Mouse (Mus musculus): Measurements from ENCODE around the gene Dennd5a. TPM values are rescaled to one million over a fixed set of nuclear protein-coding genes. Genes with fewer than 3 reads are reported as not detected.

Dennd5a gene
- polyA plus RNA-seq, 1 experiment, result 87.1 TPM

DNA sequence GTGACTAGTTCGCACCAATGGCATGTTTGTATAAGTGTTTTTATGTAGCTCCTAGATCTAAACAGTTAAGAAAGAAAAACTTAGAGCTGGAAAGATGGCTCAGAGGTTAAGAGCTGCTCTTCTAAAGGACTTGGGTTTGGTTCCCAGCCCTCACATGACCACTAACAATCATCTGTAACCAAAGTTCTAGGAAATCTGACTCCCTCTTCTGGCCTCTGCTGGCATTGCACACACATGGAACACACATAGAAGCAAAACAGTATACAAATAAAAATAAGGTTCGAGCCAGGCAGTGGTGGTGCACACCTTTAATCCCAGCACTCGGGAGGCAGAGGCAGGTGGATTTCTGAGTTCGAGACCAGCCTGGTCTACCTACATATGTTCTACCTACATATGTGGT, 3.4 kb upstream of the Dennd5a start:
- DNase-seq (ENCODE audit: low read depth), result no peak

DNA sequence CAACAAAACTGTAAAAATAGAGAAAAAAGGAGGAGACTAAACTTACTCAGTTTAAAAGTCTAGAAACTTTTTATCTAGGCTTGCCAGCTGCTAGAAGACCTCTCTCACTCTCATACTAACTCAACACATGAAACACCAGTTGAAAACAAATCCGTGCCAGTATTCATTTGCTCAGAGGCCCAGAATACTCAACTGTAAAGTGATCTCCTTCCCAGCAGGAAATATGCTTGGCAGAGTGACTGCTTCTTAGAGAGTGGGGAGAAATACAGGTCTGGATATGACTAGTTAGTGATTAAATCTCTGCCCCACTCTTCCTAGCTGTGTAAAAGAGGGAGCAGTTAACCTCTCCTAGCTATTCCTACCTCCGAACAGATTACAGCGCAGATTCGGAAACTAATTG, 2.3 kb upstream of the Dennd5a start:
- DNase-seq (ENCODE audit: low read depth), result no peak

DNA sequence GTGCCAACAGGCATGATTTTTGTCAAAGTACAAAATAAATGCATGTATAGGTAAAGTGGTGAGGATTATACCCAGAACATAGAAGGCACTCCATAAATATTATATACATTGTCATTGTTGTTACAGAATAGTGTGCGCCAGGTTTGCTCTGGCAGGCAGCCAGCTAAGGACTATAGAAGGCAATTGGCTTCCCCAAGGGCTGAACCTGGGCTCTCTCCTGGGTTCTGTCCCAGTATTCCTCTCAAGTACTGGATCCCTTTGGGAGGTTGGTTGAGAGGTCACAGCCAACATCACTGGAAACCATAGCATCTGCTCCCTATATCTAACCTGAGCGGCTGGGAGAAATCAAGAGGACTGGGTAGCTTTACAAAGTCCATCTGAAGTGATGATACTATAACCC, 1.3 kb upstream of the Dennd5a start:
- no peak for DNase-seq (ENCODE audit: low read depth)

DNA sequence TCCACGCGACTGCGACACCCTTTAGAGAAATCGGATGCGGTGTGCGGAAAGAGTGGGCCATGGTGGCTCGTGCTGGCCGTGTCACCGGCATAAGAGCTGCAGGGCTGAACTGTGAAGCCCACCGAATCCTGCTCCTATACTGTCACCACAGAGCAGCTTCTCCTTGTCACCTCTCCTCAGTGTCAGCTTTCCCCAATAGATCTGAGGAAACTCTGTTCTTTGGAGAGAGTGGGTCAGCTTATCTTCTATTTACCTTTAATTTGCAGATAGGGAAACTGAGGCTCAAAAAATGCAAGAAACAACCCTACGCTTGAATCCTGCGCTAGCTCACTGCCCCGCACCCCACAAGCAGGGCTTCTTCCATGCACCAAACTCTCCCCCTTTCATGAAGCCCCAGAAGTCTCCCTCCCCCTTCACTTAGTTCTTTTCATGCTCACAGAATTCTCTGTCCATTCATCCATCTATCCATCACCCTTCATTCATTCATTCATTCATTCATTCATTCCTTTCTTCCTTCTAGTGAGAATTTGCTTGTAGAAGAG, 414 bp upstream of the Dennd5a start:
- DNase-seq (ENCODE audit: low read depth), result no peak

DNA sequence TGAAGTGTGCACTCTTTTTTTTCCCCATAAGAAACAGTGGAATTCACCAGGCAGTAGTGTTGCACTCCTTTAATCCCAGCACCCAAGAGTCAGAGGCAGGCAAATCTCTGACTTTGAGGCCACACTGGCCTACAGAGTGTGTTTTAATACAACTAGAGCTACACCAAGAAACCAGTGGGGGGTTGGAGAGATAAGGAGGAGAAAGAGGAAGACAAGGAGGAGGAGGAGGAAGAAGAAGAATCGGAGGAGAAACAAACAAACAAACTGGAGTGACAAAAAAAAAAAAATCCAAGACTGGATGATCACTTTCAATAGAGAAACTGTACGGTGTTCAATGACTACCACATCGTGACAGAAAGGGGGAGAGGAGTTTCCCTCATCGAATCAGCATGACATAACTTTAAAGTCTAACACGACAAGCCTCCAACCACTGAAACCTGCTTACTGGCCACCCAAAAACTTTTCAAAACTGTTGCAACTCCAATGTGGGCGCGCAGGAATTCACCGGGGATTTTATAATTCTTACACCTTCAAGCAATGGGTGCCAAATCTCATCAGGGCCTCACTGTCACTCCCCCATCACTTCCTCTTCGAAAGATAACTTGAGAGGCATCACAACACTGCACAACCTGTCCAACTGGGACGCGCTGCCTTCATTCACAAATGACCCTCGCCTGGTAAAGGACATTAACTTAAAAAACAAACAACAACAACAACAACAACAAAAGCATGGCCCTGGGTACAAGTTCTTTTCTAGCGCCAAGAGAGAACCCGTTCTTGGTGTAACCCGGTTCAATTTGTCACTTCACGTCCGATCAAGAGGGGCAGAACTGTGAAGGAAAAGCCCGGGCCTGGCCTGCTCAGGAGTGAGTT, 1.2 kb downstream of the Dennd5a start:
- no peak for DNase-seq (ENCODE audit: low read depth)

DNA sequence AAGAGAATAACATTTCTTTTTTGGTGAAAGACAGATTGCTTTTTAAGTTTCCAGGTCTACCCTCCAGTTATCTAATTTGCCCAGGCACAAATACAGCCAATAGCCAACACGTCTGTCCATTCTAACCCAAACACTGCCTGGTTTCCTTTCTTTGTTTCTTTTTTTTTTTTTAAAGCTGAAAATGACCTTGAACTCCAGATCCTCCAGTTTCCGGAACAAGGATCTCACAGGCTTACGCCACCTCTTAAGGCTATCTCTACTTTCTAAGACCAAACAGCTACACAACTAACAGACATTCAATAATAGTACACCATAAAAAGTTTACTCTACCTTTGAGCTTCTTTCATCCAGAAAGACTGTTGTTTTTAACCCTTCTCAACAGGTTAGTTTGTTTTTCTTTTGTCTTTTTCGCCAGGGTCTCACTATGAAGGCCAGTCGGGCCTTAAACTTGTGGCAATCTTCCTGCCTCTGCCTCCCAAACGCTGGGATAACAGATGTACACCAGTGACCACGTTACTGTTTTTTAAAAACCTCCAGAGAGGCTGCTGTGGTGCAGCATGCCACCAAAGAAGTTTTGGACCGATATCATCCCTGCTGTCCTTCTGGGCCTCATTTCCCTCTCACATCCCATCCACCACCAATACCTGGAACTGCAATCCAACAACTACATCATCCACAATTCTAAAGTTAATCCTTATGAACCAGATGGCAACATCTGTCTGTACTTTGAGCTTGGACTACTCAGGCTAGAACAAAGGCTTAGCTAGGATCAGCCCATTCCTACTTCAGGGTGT, 2.1 kb downstream of the Dennd5a start:
- no peak for DNase-seq (ENCODE audit: low read depth)

DNA sequence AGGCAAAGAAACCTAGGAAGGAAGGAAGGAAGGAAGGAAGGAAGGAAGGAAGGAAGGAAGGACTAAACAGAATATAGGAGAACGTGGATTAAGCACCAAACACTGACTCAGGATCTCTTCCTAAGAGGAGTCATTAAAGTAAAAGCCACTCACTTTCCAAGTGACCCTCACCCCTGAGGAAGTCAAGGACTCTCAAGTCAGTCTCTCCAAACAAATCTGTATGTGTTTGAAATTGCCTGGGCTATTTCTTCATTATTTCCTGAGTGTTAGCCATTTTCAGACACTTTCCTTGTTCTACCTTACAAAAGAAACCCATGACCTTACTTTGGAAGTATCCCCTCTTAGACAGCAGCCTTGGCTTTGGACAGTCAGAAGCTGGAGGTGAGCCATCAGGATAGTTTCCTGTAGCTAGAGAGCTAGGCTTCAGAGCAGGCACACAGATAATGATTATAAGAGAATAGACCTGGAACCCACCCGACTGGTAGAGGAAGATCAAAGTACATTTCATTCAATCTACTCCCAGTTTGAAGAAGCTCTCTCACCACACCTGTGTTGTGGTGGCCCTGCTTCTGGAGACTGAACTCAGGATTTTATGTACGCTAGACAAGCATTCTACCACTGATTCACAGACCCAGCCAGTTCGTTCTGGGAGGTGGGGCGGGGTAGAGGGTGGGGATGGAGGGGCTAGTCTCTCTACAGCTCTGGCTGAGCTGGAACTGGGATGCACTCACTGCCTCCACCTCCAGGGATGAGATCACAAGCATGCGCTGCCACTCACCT, 5.5 kb downstream of the Dennd5a start:
- no peak for DNase-seq (ENCODE audit: low read depth)

DNA sequence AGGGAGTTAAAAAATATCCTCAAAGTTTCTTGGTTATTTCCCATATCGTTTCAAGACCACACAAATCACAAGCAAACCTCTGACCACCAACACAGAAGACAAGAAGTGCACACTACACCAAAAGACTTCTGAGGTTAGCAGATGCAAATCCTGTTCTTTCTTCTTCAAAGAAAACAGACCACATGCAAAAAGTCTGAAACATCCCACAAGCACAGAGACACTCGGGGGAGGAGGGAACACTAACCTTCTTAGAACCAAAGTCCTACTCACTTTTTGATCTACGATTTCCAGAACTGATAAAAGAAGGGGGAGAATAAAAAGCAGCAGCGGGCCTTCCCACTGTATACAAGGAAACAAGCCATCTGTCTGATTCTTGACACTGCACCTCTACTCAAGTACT, 9.0 kb downstream of the Dennd5a start:
- DNase-seq (ENCODE audit: low read depth), result no peak

DNA sequence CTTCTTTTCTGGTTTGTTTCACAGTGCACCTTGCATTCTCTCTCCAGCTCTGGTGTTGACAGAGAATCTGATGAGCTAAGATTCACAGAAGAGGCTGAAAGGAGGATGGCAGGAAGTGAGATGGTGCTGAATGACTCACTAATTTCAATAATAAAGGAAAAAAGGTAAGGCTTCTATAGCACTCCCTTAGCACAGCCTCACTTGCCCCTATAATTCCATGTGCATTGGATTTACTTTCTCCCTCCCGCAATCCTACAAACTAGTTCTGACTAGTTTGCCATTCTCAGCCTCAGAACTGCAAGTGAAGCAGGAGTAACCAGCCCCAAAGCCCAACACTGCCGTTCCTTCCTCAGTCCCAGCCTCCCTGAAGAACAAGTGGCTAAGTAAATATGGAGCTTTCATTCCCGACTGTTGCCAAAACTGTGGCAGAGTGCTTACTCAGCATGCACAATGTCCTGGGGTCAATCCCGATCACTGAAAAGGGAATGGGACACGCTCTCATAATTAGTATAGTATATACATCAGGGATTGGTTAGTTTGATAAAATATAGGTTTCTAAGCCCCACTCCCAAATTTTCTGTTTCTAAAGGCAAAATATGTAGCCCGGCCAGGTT, 15.7 kb downstream of the Dennd5a start:
- DNase-seq (ENCODE audit: low read depth), result no peak

DNA sequence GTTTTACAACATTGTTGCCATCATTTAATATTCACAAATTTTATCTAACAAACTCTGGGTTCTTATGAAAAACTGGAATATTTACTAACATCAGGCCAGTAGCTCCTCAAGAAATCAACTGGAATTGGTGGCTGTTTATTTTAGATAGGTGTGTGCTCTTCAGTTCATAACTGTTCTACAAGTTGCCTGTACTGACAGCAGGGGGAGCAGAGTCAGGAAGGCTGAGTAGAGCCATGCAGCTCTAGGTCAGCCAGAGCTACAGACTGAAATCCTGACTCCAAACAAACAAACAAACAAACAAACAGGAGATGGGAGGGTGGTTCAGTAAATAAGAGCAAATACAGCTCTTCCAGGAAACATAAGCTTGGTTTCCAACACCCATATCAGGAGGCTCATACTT, 30.6 kb downstream of the Dennd5a start:
- DNase-seq (ENCODE audit: low read depth), result no peak

DNA sequence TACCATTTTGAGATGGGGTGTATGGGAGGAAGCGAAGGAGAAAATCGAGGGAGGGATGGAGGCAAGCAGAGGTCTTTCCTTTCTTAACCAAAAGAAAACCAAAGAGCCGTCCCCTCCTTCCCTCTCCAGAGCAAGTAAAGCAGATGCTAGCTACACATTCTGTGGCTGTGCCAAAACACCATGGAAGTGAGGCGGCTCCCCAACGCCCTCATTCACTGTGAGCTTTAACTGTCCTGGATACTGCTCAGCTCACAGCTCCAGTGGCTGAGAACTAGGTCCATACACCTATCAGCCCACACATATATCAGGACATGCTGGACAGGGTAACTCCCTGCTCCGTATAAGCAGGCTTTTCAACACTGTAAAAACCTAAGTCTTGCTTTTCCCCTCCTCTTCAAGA, 31.9 kb downstream of the Dennd5a start:
- DNase-seq (ENCODE audit: low read depth), result no peak

DNA sequence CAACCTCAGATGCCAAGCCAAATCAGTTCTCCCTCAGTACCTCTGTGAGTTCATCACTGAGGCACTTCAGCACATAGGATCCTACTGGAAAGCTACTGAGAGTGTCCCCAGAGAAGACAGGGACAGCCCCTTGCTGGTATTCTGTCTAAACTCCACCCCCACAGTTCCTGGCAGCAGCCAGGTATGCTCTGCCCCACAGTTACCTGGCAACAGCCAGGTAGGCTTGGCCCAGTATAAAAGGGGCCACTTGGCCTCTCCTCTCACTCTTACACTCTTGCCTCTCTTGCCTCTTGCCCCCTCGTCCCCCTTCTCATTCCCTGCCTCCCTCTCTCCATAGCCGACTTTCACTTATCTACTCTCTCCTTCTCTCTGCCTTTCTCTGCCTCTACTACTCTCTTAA, 35.3 kb downstream of the Dennd5a start:
- no peak for DNase-seq (ENCODE audit: low read depth)

DNA sequence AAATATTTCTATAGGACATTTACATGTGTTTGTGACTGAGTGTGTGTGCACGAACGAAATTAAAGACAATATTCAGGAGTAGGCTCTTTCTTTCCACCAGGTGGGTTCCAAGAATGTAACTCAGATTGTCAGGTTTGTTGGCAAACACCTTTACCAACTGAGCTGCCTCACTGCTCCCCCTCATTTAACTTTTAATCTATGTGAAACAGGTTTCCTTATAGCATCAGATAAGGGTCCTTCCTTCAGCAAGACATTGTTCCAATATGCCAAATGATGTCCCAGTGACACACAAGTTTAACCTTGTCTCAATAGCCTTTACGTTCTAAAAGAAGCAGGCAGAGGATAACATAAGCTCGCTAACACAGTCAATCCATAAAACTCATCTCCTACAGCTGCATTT, 37.4 kb downstream of the Dennd5a start:
- DNase-seq (ENCODE audit: low read depth), result no peak

DNA sequence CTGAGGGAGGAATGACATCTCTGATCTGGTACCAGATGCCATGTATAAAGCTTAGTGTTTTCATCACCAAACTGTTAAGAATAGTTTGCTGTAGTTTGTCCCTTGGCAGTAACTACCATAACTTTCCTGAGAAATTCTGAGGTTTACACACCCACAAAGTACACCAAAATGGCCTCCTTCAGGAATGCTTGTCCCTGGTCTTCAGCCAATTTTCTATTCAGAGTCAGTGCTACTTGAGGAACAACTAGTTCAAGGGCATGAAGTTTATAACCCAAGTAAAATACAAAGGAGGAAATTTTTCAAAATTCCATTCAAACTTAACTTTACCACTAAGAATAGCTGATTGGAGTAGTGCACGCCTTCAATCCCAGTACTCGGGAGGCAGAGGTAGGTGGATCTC, 54.1 kb downstream of the Dennd5a start:
- no peak for DNase-seq (ENCODE audit: low read depth)

DNA sequence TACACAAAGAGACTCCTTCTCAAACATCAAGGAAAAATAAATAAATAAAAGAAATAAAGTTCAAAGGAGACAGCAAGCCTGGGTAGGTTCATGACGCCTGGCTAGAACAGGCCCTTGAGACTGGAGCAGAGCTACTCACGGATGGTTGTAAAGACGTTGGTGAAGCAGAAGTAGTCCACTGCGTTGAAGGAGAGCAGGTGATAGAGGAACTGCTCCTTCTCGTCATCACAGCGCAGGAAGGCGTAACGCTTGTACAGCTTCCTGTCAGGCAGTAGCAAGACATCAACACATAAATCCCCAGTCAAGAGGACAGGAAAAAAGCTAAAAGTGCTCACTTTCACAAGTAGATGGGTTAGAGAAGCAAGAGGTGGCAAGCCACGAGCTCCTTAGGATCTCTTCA, 59.3 kb downstream of the Dennd5a start:
- no peak for DNase-seq (ENCODE audit: low read depth)

DNA sequence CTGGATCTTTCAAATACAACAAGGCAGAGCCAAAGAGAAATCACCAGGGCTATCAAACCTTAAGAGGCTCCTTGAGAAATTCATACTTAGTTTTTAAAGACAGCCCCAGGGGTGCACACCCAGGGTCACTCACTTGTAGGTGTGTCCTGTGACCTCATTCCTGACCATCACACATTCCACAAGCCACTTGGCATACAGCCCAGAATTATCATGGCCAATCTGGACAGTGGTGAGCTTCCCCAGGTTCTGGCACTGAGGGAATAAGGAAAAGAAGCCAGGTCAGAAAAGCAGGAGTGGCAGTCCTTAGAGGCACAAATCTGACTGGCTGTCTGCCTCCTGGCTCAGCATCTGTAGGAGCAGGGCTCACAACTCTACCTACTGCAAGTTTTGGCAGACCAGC, 61.4 kb downstream of the Dennd5a start:
- no peak for DNase-seq (ENCODE audit: low read depth)

DNA sequence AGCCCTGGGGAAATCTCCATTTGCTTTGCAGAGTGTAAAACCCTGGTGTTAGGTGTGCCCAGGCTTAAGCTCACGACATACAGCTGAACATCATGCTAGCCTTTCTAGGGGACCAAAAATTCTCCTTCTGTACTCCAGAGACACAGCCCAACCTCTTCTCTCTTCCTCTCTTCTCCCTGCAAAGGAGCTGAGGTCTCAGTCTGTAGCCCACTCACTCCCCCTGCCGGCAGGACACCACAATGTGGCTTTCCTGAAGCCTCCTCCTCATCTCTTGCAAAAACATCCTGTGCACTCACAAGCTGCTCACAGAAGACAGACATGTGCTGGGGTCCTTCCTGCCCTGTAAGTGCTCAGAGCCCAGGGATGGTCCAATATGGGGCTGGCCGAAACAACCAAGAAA, 67.7 kb downstream of the Dennd5a start:
- no peak for DNase-seq (ENCODE audit: low read depth)

DNA sequence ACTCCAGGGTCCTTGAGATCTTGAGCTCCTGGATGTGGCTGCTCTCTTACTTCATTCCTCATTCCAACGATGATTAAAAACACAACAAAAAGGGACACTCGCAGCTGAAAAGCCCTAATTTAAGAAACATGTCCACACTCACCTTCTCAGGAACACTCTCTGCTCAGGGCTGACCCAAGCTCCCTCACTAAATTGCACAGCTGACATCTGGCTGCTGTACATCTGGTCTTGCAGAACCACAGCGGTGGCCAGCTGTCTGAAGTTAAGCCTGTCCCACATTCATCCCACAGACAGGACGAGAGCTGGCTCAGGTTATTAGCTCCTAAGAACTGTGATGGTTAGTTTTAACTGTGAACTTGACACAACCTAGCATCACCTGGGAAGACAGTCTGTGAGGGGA, 68.5 kb downstream of the Dennd5a start:
- no peak for DNase-seq (ENCODE audit: low read depth)

DNA sequence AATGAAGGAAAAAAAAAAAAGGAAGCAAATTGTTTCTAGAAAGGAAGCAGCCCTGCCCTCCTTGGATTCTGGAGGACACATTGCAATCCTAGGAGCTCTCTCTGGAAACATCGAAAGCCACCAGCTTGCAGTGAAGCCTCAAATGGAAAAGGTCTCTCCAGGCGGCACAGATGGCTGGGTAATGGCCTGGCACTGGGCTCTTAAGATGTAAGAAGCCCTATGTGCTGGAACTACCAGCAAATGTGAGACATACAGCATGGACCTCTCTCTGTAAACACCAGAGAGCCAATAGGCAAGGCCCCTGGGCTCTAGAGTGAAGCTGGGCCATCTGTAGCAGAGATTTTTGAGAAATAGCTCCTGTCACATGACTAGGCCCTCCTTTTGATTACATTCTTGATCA, 70.0 kb downstream of the Dennd5a start:
- DNase-seq (ENCODE audit: low read depth), result no peak

DNA sequence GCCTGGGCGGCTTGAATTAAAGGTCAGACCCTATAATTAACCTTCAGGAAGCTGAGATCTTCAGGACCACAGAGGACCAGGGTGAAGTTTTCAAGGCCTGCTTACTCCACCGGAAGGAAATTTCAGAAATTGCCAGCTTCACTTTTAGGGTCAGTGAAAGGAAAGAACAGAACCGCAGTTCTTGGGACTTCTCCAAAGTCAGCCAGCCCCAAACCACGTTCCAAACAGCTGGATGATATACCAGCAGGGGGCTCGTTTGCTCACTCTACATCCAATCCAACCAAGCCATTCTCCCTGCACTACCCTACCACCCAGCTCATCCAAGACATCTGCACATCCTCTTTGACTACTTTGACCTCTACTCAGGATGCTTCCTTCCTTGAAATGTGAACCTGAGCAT, 71.0 kb downstream of the Dennd5a start:
- no peak for DNase-seq (ENCODE audit: low read depth)

DNA sequence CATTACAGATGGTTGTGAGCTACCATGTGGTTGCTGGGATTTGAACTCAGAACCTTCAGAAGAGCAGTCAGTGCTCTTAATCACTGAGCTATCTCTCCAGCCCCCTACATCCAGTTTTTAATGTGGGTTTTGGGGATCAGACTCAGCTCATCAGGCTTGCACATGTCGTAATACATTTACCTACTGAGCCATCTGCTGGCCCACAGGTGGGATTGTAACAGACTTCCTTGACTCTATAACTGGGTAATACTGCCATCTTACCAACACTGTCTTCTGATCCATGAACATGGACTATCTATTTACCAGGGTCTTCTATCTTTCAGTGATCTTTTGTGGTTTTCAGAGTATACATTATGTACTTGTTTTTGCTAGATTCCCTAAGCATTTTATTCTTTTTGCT, 74.0 kb downstream of the Dennd5a start:
- DNase-seq (ENCODE audit: low read depth), result no peak

DNA sequence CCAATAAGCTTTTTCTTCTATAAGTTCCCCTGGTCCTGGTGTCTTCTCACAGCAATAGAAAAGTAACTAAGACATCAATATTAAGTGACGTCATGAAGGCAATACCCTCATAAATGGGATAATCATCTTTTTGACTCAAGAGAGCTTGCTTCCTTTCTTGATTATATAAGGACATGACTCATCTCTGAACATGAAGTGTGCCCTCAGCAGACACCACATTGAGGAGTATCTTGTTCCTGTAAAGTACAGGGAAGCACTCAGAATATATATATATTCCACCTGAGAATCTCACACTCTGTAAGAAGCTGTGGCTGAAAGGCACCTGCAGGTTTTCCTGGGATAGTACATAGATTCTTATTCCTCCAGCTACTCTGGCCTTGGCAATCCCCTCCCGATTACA, 77.7 kb downstream of the Dennd5a start:
- no peak for DNase-seq (ENCODE audit: low read depth)
